Mouse (Mus musculus) lung, adult 2 months (tissue): Measurements from ENCODE around the gene Specc1.

ENCODE experiments used
- CTCF ChIP-seq: fragments of 200-500 bp; IDR thresholded peaks from 2 replicates; pipeline ENCODE4 v1.5.1; 2011; ENCODE audit warnings: mild to moderate bottlenecking, low read length, control low read depth; ENCODE audit not compliant: insufficient read depth
- POLR2A ChIP-seq: fragments of 200-500 bp; IDR thresholded peaks from 2 replicates; pipeline ENCODE4 v1.6.1; 2011; ENCODE audit warnings: low read depth, mild to moderate bottlenecking, control low read depth, low read length, borderline replicate concordance; ENCODE audit errors: extremely low read depth

- TF ChIP-seq CTCF (no peak), POLR2A (no peak)
Observed at GRCm38 (mm10) chr11:62018315-62019205, 62.0 kb downstream of the Specc1 start.
